Mouse (Mus musculus): Measurements from ENCODE around the gene Gm49354.

DNA sequence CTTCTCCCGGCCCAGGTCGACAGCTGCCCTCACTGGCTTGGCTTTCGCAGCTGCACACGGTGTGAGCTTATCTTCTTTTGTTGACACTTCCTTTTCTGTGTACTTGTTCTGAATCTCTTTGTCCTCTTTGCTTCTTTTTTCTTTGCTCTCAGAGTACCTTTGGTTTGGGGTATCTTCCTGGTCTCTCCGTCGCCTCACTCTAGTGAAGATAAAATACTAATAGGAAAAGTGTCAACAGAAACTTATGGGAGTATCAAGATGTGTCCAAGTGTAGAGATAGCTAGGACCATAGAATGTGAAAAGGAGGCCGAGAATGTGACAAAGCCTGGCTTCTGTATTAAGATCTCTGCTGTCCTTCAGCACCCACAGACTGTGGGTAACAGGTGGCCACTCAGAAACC lies at the start of gene Gm49354:
- TF ChIP-seq CTCF (IDR thresholded peaks at IDR 0.05; ENCODE audit: low read depth) (no peak), EP300 (optimal IDR thresholded peaks at IDR 0.05) (no peak)
